Mouse (Mus musculus) liver, postnatal 0 days (tissue): ENCODE results near the gene Cobll1. TPM values are rescaled to one million over a fixed set of nuclear protein-coding genes. Genes with fewer than 3 reads are reported as not detected.

ENCODE experiments used
- ATAC-seq: fragments of 200-750 bp; cut with Nextera tagmentation; 2 replicates; pipeline ENCODE4 v1.8.0; 2017; ENCODE audit warnings: mild to moderate bottlenecking, moderate library complexity
- DNase-seq: peaks from one replicate; pipeline ENCODE4 v3.0.0-alpha.2; 2016
- H3K27ac ChIP-seq: fragments of 300-500 bp; sonication (generic); 2 replicates; pipeline ENCODE4 v1.5.1; 2014; ENCODE audit warnings: antibody characterized with exemption, moderate library complexity, mild to moderate bottlenecking, low read depth
- H3K27me3 ChIP-seq: fragments of 300-500 bp; sonication (generic); 2 replicates; pipeline ENCODE4 v1.6.1; 2014; ENCODE audit warnings: low read length, control low read depth, mixed read lengths; ENCODE audit not compliant: insufficient read depth
- H3K36me3 ChIP-seq: fragments of 300-500 bp; sonication (generic); replicated peaks from 2 replicates; pipeline ENCODE4 v1.6.1; 2014; ENCODE audit warnings: mild to moderate bottlenecking, control low read depth, low read length, moderate library complexity, mixed read lengths; ENCODE audit not compliant: insufficient read depth
- H3K4me1 ChIP-seq: fragments of 300-500 bp; sonication (generic); 2 replicates; pipeline ENCODE4 v1.6.1; 2014; ENCODE audit warnings: antibody characterized with exemption, mild to moderate bottlenecking, control low read depth; ENCODE audit not compliant: insufficient read depth
- H3K4me2 ChIP-seq: fragments of 300-500 bp; sonication (generic); 2 replicates; pipeline ENCODE4 v1.6.1; 2014; ENCODE audit warnings: low read depth, mild to moderate bottlenecking, low read length, moderate library complexity, mixed read lengths
- H3K4me3 ChIP-seq: fragments of 300-500 bp; sonication (generic); 2 replicates; pipeline ENCODE4 v1.5.1; 2014; ENCODE audit warnings: low read depth, low read length
- H3K9ac ChIP-seq: fragments of 300-500 bp; sonication (generic); replicated peaks from 2 replicates; pipeline ENCODE4 v1.6.1; 2014; ENCODE audit warnings: mild to moderate bottlenecking, moderate library complexity
- H3K9me3 ChIP-seq: fragments of 300-500 bp; sonication (generic); 2 replicates; pipeline ENCODE4 v1.6.1; 2016; ENCODE audit warnings: mild to moderate bottlenecking, control low read depth, low read length, mixed read lengths
- CTCF ChIP-seq: sonication (generic); IDR thresholded peaks from 2 replicates; pipeline ENCODE4 v1.5.1; 2016; ENCODE audit warnings: antibody characterized with exemption, low read depth
- EP300 ChIP-seq: IDR thresholded peaks from 2 replicates; pipeline ENCODE4 v1.6.1; 2016; ENCODE audit warnings: antibody characterized with exemption, low read depth, mild to moderate bottlenecking
- WGBS: fragments of 180-500 bp; shearing (Covaris S2); extraction: QIAGEN DNeasy Blood & Tissue Kit; methylation state at CpG from one replicate; pipeline ENCODE4 v1.1.7; 2014; ENCODE audit not compliant: insufficient replicate concordance; 5-methylcytosine and 5-hydroxymethylcytosine counted together
- polyA plus RNA-seq: library from polyadenylated mRNA; unstranded; fragments of >200 nt; fragmentation: Nextera tagmentation; extraction: Ambion mirVana; gene quantifications from 2 replicates; pipeline ENCODE4 v1.2.1, GENCODE M21; 2015

Cobll1 gene
- polyA plus RNA-seq, 1 experiment from 2014 or later, result 7.0 TPM

- DNase-seq, result no peak
- Histone ChIP-seq H3K27me3 (no peaks in the 10 kb centered on the region), H3K9ac (no peak overlapping the region), H3K27ac (no peak overlapping the region), H3K4me1 (no peaks in the 10 kb centered on the region), H3K4me2 (no peak overlapping the region), H3K4me3 (no peak overlapping the region), H3K36me3 (no peaks in the 10 kb centered on the region), H3K9me3 (no peaks in the 10 kb centered on the region)
- TF ChIP-seq EP300 (no peak), CTCF (no peak)
- WGBS, result 73% methylated on average over 6 of the region's 6 CpGs
- no peak for ATAC-seq
Measured at GRCm38 (mm10) chr2:65140330-65140922, 98.8 kb downstream of the Cobll1 start.

GRCm38 (mm10) chr2:65139606-65140329 is 99.4 kb downstream of the Cobll1 start:
- no peak overlapping the region for H3K9ac ChIP-seq
- H3K27me3 ChIP-seq, result no peaks in the 10 kb centered on the region
- H3K27ac ChIP-seq, result no peak overlapping the region
- H3K4me3 ChIP-seq, result no peak overlapping the region
- ATAC-seq (no peak), DNase-seq (no peak)
- H3K4me2 ChIP-seq, result no peak overlapping the region
- H3K4me1 ChIP-seq, result no peaks in the 10 kb centered on the region
- H3K9me3 ChIP-seq, result no peaks in the 10 kb centered on the region
- WGBS, result 66% methylated on average over 4 of the region's 4 CpGs
- no peaks in the 10 kb centered on the region for H3K36me3 ChIP-seq
- TF ChIP-seq CTCF, result no peak
- no peak for TF ChIP-seq EP300

GRCm38 (mm10) chr2:65138992-65139391 is 100.2 kb downstream of the Cobll1 start:
- WGBS, result 50% methylated on average over 5 of the region's 5 CpGs
- Histone ChIP-seq H3K4me1 (no peaks in the 10 kb centered on the region), H3K4me3 (no peak overlapping the region), H3K4me2 (no peak overlapping the region), H3K9me3 (no peaks in the 10 kb centered on the region), H3K27me3 (no peaks in the 10 kb centered on the region), H3K9ac (no peak overlapping the region), H3K27ac (no peak overlapping the region), H3K36me3 (no peaks in the 10 kb centered on the region)
- DNase-seq (no peak), ATAC-seq (no peak)
- TF ChIP-seq EP300, result no peak
- no peak for TF ChIP-seq CTCF

- ATAC-seq (no peak), DNase-seq (no peak)
- Histone ChIP-seq H3K9me3 (no peaks in the 10 kb centered on the region), H3K4me2 (no peak overlapping the region), H3K27me3 (no peaks in the 10 kb centered on the region), H3K27ac (no peak overlapping the region), H3K4me1 (0 out of 2 replicates have a peak, but pooled peaks cover 2% of the 10 kb centered on the region), H3K36me3 (peaks cover 2% of the 10 kb centered on the region; the same call in 1 of the 2 replicates), H3K9ac (no peak overlapping the region), H3K4me3 (no peak overlapping the region)
- 82% methylated on average over 12 of the region's 12 CpGs for WGBS
- TF ChIP-seq EP300 (no peak), CTCF (no peak)
Measured at GRCm38 (mm10) chr2:65126141-65126783, 112.9 kb downstream of the Cobll1 start.

- H3K9me3 ChIP-seq, result no peaks in the 10 kb centered on the region
- H3K4me1 ChIP-seq, result peaks cover 16% of the 10 kb centered on the region
- 69% methylated on average over 3 of the region's 3 CpGs for WGBS
- no peak overlapping the region for H3K9ac ChIP-seq
- no peak overlapping the region for H3K4me3 ChIP-seq
- TF ChIP-seq EP300 (no peak), CTCF (no peak)
- H3K4me2 ChIP-seq, result no peak overlapping the region
- ATAC-seq, result peak; percentile 35; the same call in 1 of the 2 replicates
- no peaks in the 10 kb centered on the region for H3K27me3 ChIP-seq
- H3K36me3 ChIP-seq, result peaks cover 2% of the 10 kb centered on the region; the same call in 1 of the 2 replicates
- no peak overlapping the region for H3K27ac ChIP-seq
- DNase-seq, result no peak
Measured at GRCm38 (mm10) chr2:65123702-65124101, 115.5 kb downstream of the Cobll1 start.

- no peak overlapping the region for H3K27ac ChIP-seq
Measured at GRCm38 (mm10) chr2:65121435-65121834, 117.8 kb downstream of the Cobll1 start.

More at GRCm38 (mm10) chr2:65121435-65121834, 117.8 kb downstream of the Cobll1 start:
- H3K9me3 ChIP-seq, result no peaks in the 10 kb centered on the region
- no peak overlapping the region for H3K4me3 ChIP-seq
- TF ChIP-seq EP300 (no peak), CTCF (peak; percentile 70)
- WGBS, result 4% methylated on average over 1 of the region's 1 CpGs
- DNase-seq (peak; percentile 36), ATAC-seq (0 out of 2 replicates have a peak, but pooled peaks have one; percentile 39)
- peaks cover 2% of the 10 kb centered on the region; the same call in 1 of the 2 replicates for H3K36me3 ChIP-seq
- H3K27me3 ChIP-seq, result no peaks in the 10 kb centered on the region
- peaks cover 20% of the 10 kb centered on the region for H3K4me1 ChIP-seq
- H3K9ac ChIP-seq, result no peak overlapping the region
- H3K4me2 ChIP-seq, result no peak overlapping the region
